In genomic region chr6:125099421-125099971, GRCm38 (mm10) we compare ENCODE assay signal across 8 mouse cellular contexts. TPM values are rescaled to one million over a fixed set of nuclear protein-coding genes. Genes with fewer than 3 reads are reported as not detected.
DNase-seq lines count a peak whose midpoint lies in the region; ATAC-seq and TF ChIP-seq lines count a peak whose summit lies in the region.

No protein-coding gene starts in this region.

- TF ChIP-seq CTCF in liver, embryonic 14.5 days (IDR thresholded peaks at IDR 0.05; ENCODE audit: low read depth): no peak

- peaks cover 33% of the 10 kb centered on the region for H3K4me1 ChIP-seq in embryonic facial prominence, embryonic 12.5 days
- peaks cover 39 to 41% of the 10 kb centered on the region in 2 experiments for H3K4me1 ChIP-seq in liver, embryonic 14.5 days (replicated peaks; ENCODE audit: control insufficient read depth in 2 of 2, insufficient read depth in 2 of 2, low read length in 1 of 2)

- no peak overlapping the region for H3ac ChIP-seq in myocyte (ENCODE audit: control insufficient read depth, insufficient read length)

- no peak for ATAC-seq in cerebellum, adult (ENCODE audit: insufficient number of reproducible peaks, low FRiP score, low TSS enrichment)
- ATAC-seq in embryonic facial prominence, embryonic 12.5 days (ENCODE audit: insufficient number of reproducible peaks, insufficient read depth, low FRiP score, low TSS enrichment): no peak
- peak; percentile 59 to 68 for ATAC-seq in hematopoietic stem cell, adult 5-6 weeks (replicated peaks in 1 of 2; ENCODE audit: insufficient read depth in 1 of 2, low FRiP score in 2 of 2, low TSS enrichment in 1 of 2, low read depth in 1 of 2, poor library complexity in 2 of 2, severe bottlenecking in 2 of 2)
- ATAC-seq in liver, embryonic 14.5 days (ENCODE audit: insufficient read depth): no peak

- peak overlapping the region; percentile 88 for H3K4me2 ChIP-seq in embryonic facial prominence, embryonic 12.5 days (replicated peaks)
- H3K4me2 ChIP-seq in liver, embryonic 14.5 days (ENCODE audit: low read depth): peak overlapping the region; percentile 89; the same call in 1 of the 2 replicates
- H3K4me2 ChIP-seq in myocyte (ENCODE audit: low read depth): peak overlapping the region; percentile 91

- H3K36me3 ChIP-seq in embryonic facial prominence, embryonic 12.5 days: peaks cover 59% of the 10 kb centered on the region
- peaks cover 48% of the 10 kb centered on the region for H3K36me3 ChIP-seq in liver, embryonic 14.5 days (replicated peaks; ENCODE audit: control insufficient read depth, insufficient read depth, low read depth)
- peaks cover 36% of the 10 kb centered on the region for H3K36me3 ChIP-seq in myocyte (ENCODE audit: control insufficient read depth, insufficient read depth)

- DNase-seq in cerebellum, adult 11-12 months: peak; percentile 58
- peak; percentile 81 for DNase-seq in CD4-positive, CD25-positive, alpha-beta regulatory T cell, adult 2 months (ENCODE audit: low read depth, low spot score)
- DNase-seq in liver, embryonic 14.5 days (ENCODE audit: low read depth in 3 of 3, low spot score in 3 of 3): no peak
- DNase-seq in frontal cortex, adult 2 months (ENCODE audit: extremely low spot score in 1 of 2, low spot score in 1 of 2): no peak

- H3K27ac ChIP-seq in embryonic facial prominence, embryonic 12.5 days: peak overlapping the region; percentile 46
- no peak overlapping the region for H3K27ac ChIP-seq in liver, embryonic 14.5 days

- TF ChIP-seq POLR2A in myocyte (IDR thresholded peaks at IDR 0.05; ENCODE audit: insufficient read length, low read depth): peak; percentile 46

- WGBS in embryonic facial prominence, embryonic 12.5 days: 38% methylated on average over 5 of the region's 5 CpGs
- 76% methylated on average over 5 of the region's 5 CpGs for WGBS in liver, embryonic 14.5 days (ENCODE audit: insufficient replicate concordance)

- H3K27me3 ChIP-seq in embryonic facial prominence, embryonic 12.5 days: no peaks in the 10 kb centered on the region
- no peaks in the 10 kb centered on the region for H3K27me3 ChIP-seq in liver, embryonic 14.5 days (ENCODE audit: control insufficient read depth, insufficient read depth, low read length)
- H3K27me3 ChIP-seq in myocyte (ENCODE audit: control insufficient read depth, insufficient read depth, insufficient read length): no peaks in the 10 kb centered on the region

- H3K9me3 ChIP-seq in embryonic facial prominence, embryonic 12.5 days: no peaks in the 10 kb centered on the region
- H3K9me3 ChIP-seq in liver, embryonic 14.5 days (ENCODE audit: control insufficient read depth, low read length): no peaks in the 10 kb centered on the region

- peaks cover 56% of the 10 kb centered on the region for H3K79me2 ChIP-seq in myocyte (ENCODE audit: control insufficient read depth, insufficient read depth)

- TF ChIP-seq EP300 in liver, embryonic 14.5 days (IDR thresholded peaks at IDR 0.05; ENCODE audit: low read depth): no peak

- peak overlapping the region; percentile 100 for H3K4me3 ChIP-seq in embryonic facial prominence, embryonic 12.5 days
- no peak overlapping the region for H3K4me3 ChIP-seq in liver, embryonic 14.5 days (ENCODE audit: insufficient read depth in 1 of 2, low read depth in 2 of 2, low read length in 2 of 2)
- H3K4me3 ChIP-seq in myocyte: peak overlapping the region; percentile 100

- peak overlapping the region; percentile 97 for H3K9ac ChIP-seq in embryonic facial prominence, embryonic 12.5 days
- no peak overlapping the region for H3K9ac ChIP-seq in liver, embryonic 14.5 days (replicated peaks)

TF ChIP-seq in myocyte, 11 proteins besides CTCF, POLR2A, EP300 and RAD21:
- TF ChIP-seq TCF12 (IDR thresholded peaks at IDR 0.05; ENCODE audit: insufficient read depth, poor library complexity, severe bottlenecking) (no peak), MYOG (IDR thresholded peaks at IDR 0.05; ENCODE audit: control insufficient read depth in 1 of 3, insufficient read depth in 1 of 3, insufficient read length in 2 of 3, low read depth in 2 of 3) (peak in 1 of 3 experiments; percentile 63), MYOD1 (IDR thresholded peaks at IDR 0.05; ENCODE audit: control insufficient read depth in 1 of 3, insufficient read length in 2 of 3, low read depth in 2 of 3) (peak in 2 of 3 experiments; percentile 41 to 50), CEBPB (IDR thresholded peaks at IDR 0.05; ENCODE audit: insufficient read depth, poor library complexity, severe bottlenecking) (no peak)

RNA-seq across cellular contexts. Expression of gene Chd4, which starts 3.7 kb away (rescaled TPM):
- 90.0 and 104 TPM in 2 replicates for polyA plus RNA-seq in embryonic facial prominence, embryonic 12.5 days (2016; fragmentation: Nextera tagmentation; extraction: Ambion mirVana)
- total RNA-seq in hematopoietic stem cell, adult 5-6 weeks (2017): 499 and 599 TPM in 2 replicates
- polyA plus RNA-seq in liver, embryonic 14.5 days (2012; rRNA removed): 13.9 and 24.7 TPM in 2 replicates
- 19.7 and 24.3 TPM in 2 replicates for polyA plus RNA-seq in liver, embryonic 14.5 days (2014; fragmentation: Nextera tagmentation; extraction: Ambion mirVana)
- polyA plus RNA-seq in myocyte (2012; fragmentation: generic; extraction: Trizol): 133 TPM
- 91.3 and 103 TPM in 2 replicates for polyA plus RNA-seq in frontal cortex, adult 2 months (2012; rRNA removed)

RNA-seq across cellular contexts. Expression of gene Lpar5, which starts 31.8 kb away (rescaled TPM):
- polyA plus RNA-seq in embryonic facial prominence, embryonic 12.5 days (2016; fragmentation: Nextera tagmentation; extraction: Ambion mirVana): 0.53 and 0.61 TPM in 2 replicates
- total RNA-seq in hematopoietic stem cell, adult 5-6 weeks (2017): 8.0 and 8.8 TPM in 2 replicates
- 1.6 and 1.8 TPM in 2 replicates for polyA plus RNA-seq in liver, embryonic 14.5 days (2012; rRNA removed)
- polyA plus RNA-seq in liver, embryonic 14.5 days (2014; fragmentation: Nextera tagmentation; extraction: Ambion mirVana): 0.68 and 1.0 TPM in 2 replicates
- not detected for polyA plus RNA-seq in myocyte (2012; fragmentation: generic; extraction: Trizol)
- polyA plus RNA-seq in frontal cortex, adult 2 months (2012; rRNA removed): 0.94 and 1.4 TPM in 2 replicates

RNA-seq across cellular contexts. Expression of gene Nop2, which starts 32.2 kb away (rescaled TPM):
- 68.0 and 70.1 TPM in 2 replicates for polyA plus RNA-seq in embryonic facial prominence, embryonic 12.5 days (2016; fragmentation: Nextera tagmentation; extraction: Ambion mirVana)
- 58.8 and 63.4 TPM in 2 replicates for total RNA-seq in hematopoietic stem cell, adult 5-6 weeks (2017)
- 18.9 and 24.5 TPM in 2 replicates for polyA plus RNA-seq in liver, embryonic 14.5 days (2012; rRNA removed)
- 33.1 and 33.7 TPM in 2 replicates for polyA plus RNA-seq in liver, embryonic 14.5 days (2014; fragmentation: Nextera tagmentation; extraction: Ambion mirVana)
- 55.4 TPM for polyA plus RNA-seq in myocyte (2012; fragmentation: generic; extraction: Trizol)
- polyA plus RNA-seq in frontal cortex, adult 2 months (2012; rRNA removed): 22.0 and 22.3 TPM in 2 replicates

RNA-seq across cellular contexts. Expression of gene Iffo1, which starts 45.5 kb away (rescaled TPM):
- 19.1 and 24.0 TPM in 2 replicates for polyA plus RNA-seq in embryonic facial prominence, embryonic 12.5 days (2016; fragmentation: Nextera tagmentation; extraction: Ambion mirVana)
- total RNA-seq in hematopoietic stem cell, adult 5-6 weeks (2017): 13.3 and 14.2 TPM in 2 replicates
- 4.8 and 6.0 TPM in 2 replicates for polyA plus RNA-seq in liver, embryonic 14.5 days (2012; rRNA removed)
- 1.8 and 3.7 TPM in 2 replicates for polyA plus RNA-seq in liver, embryonic 14.5 days (2014; fragmentation: Nextera tagmentation; extraction: Ambion mirVana)
- 244 TPM for polyA plus RNA-seq in myocyte (2012; fragmentation: generic; extraction: Trizol)
- polyA plus RNA-seq in frontal cortex, adult 2 months (2012; rRNA removed): 86.9 and 94.3 TPM in 2 replicates

RNA-seq across cellular contexts. Expression of gene Acrbp, which starts 50.0 kb away (rescaled TPM):
- polyA plus RNA-seq in embryonic facial prominence, embryonic 12.5 days (2016; fragmentation: Nextera tagmentation; extraction: Ambion mirVana): 17.6 and 21.0 TPM in 2 replicates
- total RNA-seq in hematopoietic stem cell, adult 5-6 weeks (2017): 7.6 and 7.8 TPM in 2 replicates
- 2.1 and 3.1 TPM in 2 replicates for polyA plus RNA-seq in liver, embryonic 14.5 days (2012; rRNA removed)
- 1.3 and 2.0 TPM in 2 replicates for polyA plus RNA-seq in liver, embryonic 14.5 days (2014; fragmentation: Nextera tagmentation; extraction: Ambion mirVana)
- 1.4 TPM for polyA plus RNA-seq in myocyte (2012; fragmentation: generic; extraction: Trizol)
- polyA plus RNA-seq in frontal cortex, adult 2 months (2012; rRNA removed): 23.0 and 23.9 TPM in 2 replicates

Comparison
In these comparisons a context has a peak if more than half of its experiments do, and no peak if none do; other contexts are left out.
1. DNase-seq: peak in cerebellum, adult 11-12 months (single experiment) and CD4-positive, CD25-positive, alpha-beta regulatory T cell, adult 2 months (single experiment); none in liver, embryonic 14.5 days (0 of 3) and frontal cortex, adult 2 months (0 of 2).
2. ATAC-seq: peak in hematopoietic stem cell, adult 5-6 weeks (2 of 2); none in cerebellum, adult (single experiment), embryonic facial prominence, embryonic 12.5 days (single experiment) and liver, embryonic 14.5 days (single experiment).
3. H3K4me3 ChIP-seq: peak in embryonic facial prominence, embryonic 12.5 days (single experiment) and myocyte (single experiment); none in liver, embryonic 14.5 days (0 of 2).
4. Peak in every context shown above with its lines, with median percentiles within 50 percentile points of each other: H3K4me2 ChIP-seq.